Mouse (Mus musculus) splenic B cell, adult 2 months (primary cell): ENCODE measurements around the gene Pomp.

Source experiments
- DNase-seq: peaks from one replicate; pipeline ENCODE4 v3.0.0-alpha.2; 2011; ENCODE audit warnings: low read depth, low spot score
- H3K27me3 ChIP-seq: 2 replicates; pipeline ENCODE4 v1.6.1; 2012; ENCODE audit warnings: mild to moderate bottlenecking, low read length, moderate library complexity, mixed read lengths; ENCODE audit not compliant: control insufficient read depth, poor library complexity, insufficient read depth, severe bottlenecking
- H3K36me3 ChIP-seq: 2 replicates; pipeline ENCODE4 v1.6.1; 2012; ENCODE audit warnings: mild to moderate bottlenecking, low read length, moderate library complexity, mixed read lengths; ENCODE audit not compliant: control insufficient read depth, poor library complexity, insufficient read depth, severe bottlenecking

The Pomp gene

GRCm38 (mm10) chr5:147860449-147861261, at the start of gene Pomp:
Gene Pomp, plus strand, starts transcription at chr5:147860461.
- Histone ChIP-seq H3K27me3 (no peaks in the 10 kb centered on the region), H3K36me3 (peaks cover 1% of the 10 kb centered on the region; the same call in 1 of the 2 replicates)
- peak; percentile 90 for DNase-seq

GRCm38 (mm10) chr5:147812255-147813040, 47.8 kb upstream of the Pomp start:
- DNase-seq, result no peak
- Histone ChIP-seq H3K27me3 (no peaks in the 10 kb centered on the region), H3K36me3 (no peaks in the 10 kb centered on the region)

GRCm38 (mm10) chr5:147814971-147815370, 45.3 kb upstream of the Pomp start:
- DNase-seq, result no peak
- Histone ChIP-seq H3K36me3 (no peaks in the 10 kb centered on the region), H3K27me3 (no peaks in the 10 kb centered on the region)

- Histone ChIP-seq H3K27me3 (no peaks in the 10 kb centered on the region), H3K36me3 (no peaks in the 10 kb centered on the region)
- no peak for DNase-seq
Observed at GRCm38 (mm10) chr5:147815592-147815991, 44.7 kb upstream of the Pomp start.

GRCm38 (mm10) chr5:147816465-147816864, 43.8 kb upstream of the Pomp start:
- no peak for DNase-seq
- Histone ChIP-seq H3K27me3 (no peaks in the 10 kb centered on the region), H3K36me3 (no peaks in the 10 kb centered on the region)

- Histone ChIP-seq H3K27me3 (no peaks in the 10 kb centered on the region), H3K36me3 (no peaks in the 10 kb centered on the region)
- no peak for DNase-seq
Observed at GRCm38 (mm10) chr5:147817747-147818496, 42.3 kb upstream of the Pomp start.

- Histone ChIP-seq H3K36me3 (no peaks in the 10 kb centered on the region), H3K27me3 (no peaks in the 10 kb centered on the region)
- DNase-seq, result no peak
Observed at GRCm38 (mm10) chr5:147818866-147819265, 41.4 kb upstream of the Pomp start.

- Histone ChIP-seq H3K27me3 (no peaks in the 10 kb centered on the region), H3K36me3 (no peaks in the 10 kb centered on the region)
- DNase-seq, result no peak
Observed at GRCm38 (mm10) chr5:147819895-147820294, 40.4 kb upstream of the Pomp start.

- H3K36me3 ChIP-seq, result no peaks in the 10 kb centered on the region
- no peak for DNase-seq
- no peaks in the 10 kb centered on the region for H3K27me3 ChIP-seq
Observed at GRCm38 (mm10) chr5:147824021-147824605, 36.1 kb upstream of the Pomp start.

- peak; percentile 2 for DNase-seq
- no peaks in the 10 kb centered on the region for H3K36me3 ChIP-seq
- no peaks in the 10 kb centered on the region for H3K27me3 ChIP-seq
Observed at GRCm38 (mm10) chr5:147825375-147825969, 34.8 kb upstream of the Pomp start.

- Histone ChIP-seq H3K27me3 (no peaks in the 10 kb centered on the region), H3K36me3 (no peaks in the 10 kb centered on the region)
- no peak for DNase-seq
Observed at GRCm38 (mm10) chr5:147826091-147826490, 34.2 kb upstream of the Pomp start.

GRCm38 (mm10) chr5:147826546-147826945, 33.7 kb upstream of the Pomp start:
- Histone ChIP-seq H3K27me3 (no peaks in the 10 kb centered on the region), H3K36me3 (no peaks in the 10 kb centered on the region)
- DNase-seq, result no peak

GRCm38 (mm10) chr5:147828846-147829245, 31.4 kb upstream of the Pomp start:
- H3K36me3 ChIP-seq, result no peaks in the 10 kb centered on the region
- DNase-seq, result no peak
- H3K27me3 ChIP-seq, result no peaks in the 10 kb centered on the region

GRCm38 (mm10) chr5:147832842-147833241, 27.4 kb upstream of the Pomp start:
- no peaks in the 10 kb centered on the region for H3K36me3 ChIP-seq
- H3K27me3 ChIP-seq, result no peaks in the 10 kb centered on the region
- DNase-seq, result no peak
